Mouse (Mus musculus) forebrain, postnatal 0 days (tissue): ENCODE results near the gene Hfm1. TPM values are rescaled to one million over a fixed set of nuclear protein-coding genes. Genes with fewer than 3 reads are reported as not detected.

Source experiments
- ATAC-seq: fragments of 200-750 bp; cut with Nextera tagmentation; 2 replicates; pipeline ENCODE4 v1.8.0; 2017; ENCODE audit warnings: mild to moderate bottlenecking, moderate library complexity
- DNase-seq: peaks from one replicate; pipeline ENCODE4 v3.0.0-alpha.2; 2015
- H3K27ac ChIP-seq: fragments of 300-500 bp; sonication (generic); 2 replicates; pipeline ENCODE4 v1.5.1; 2014; ENCODE audit warnings: low read depth, mild to moderate bottlenecking, antibody characterized with exemption, low read length, moderate library complexity, mixed read lengths
- H3K27me3 ChIP-seq: fragments of 300-500 bp; sonication (generic); 2 replicates; pipeline ENCODE4 v1.6.1; 2014; ENCODE audit warnings: mild to moderate bottlenecking, low read length, mixed read lengths; ENCODE audit not compliant: insufficient read depth
- H3K36me3 ChIP-seq: fragments of 300-500 bp; sonication (generic); 2 replicates; pipeline ENCODE4 v1.6.1; 2014; ENCODE audit warnings: mild to moderate bottlenecking, moderate library complexity; ENCODE audit not compliant: insufficient read depth
- H3K4me1 ChIP-seq: fragments of 300-500 bp; sonication (generic); 2 replicates; pipeline ENCODE4 v1.6.1; 2014; ENCODE audit warnings: antibody characterized with exemption; ENCODE audit not compliant: insufficient read depth
- H3K4me2 ChIP-seq: fragments of 300-500 bp; sonication (generic); 2 replicates; pipeline ENCODE4 v1.6.1; 2014; ENCODE audit warnings: low read depth, mild to moderate bottlenecking, moderate library complexity
- H3K4me3 ChIP-seq: fragments of 300-500 bp; sonication (generic); 2 replicates; pipeline ENCODE4 v1.5.1; 2014; ENCODE audit warnings: low read depth, low read length, mixed read lengths
- H3K9ac ChIP-seq: fragments of 300-500 bp; sonication (generic); 2 replicates; pipeline ENCODE4 v1.6.1; 2014; ENCODE audit warnings: mild to moderate bottlenecking
- H3K9me3 ChIP-seq: fragments of 300-500 bp; sonication (generic); 2 replicates; pipeline ENCODE4 v1.6.1; 2016; ENCODE audit warnings: low read length
- CTCF ChIP-seq: sonication (generic); IDR thresholded peaks from 2 replicates; pipeline ENCODE4 v1.5.1; 2016; ENCODE audit warnings: antibody characterized with exemption, control low read depth, low read depth
- WGBS: fragments of 180-500 bp; shearing (Covaris S2); extraction: QIAGEN DNeasy Blood & Tissue Kit; methylation state at CpG from one replicate; pipeline ENCODE4 v1.1.7; 2014; 5-methylcytosine and 5-hydroxymethylcytosine counted together
- polyA plus RNA-seq: library from polyadenylated mRNA; unstranded; fragments of >200 nt; fragmentation: Nextera tagmentation; extraction: Ambion mirVana; gene quantifications from 2 replicates; pipeline ENCODE4 v1.2.1, GENCODE M21; 2015
- total RNA-seq: library from RNA; depleted of rRNA; stranded (reverse); fragments of >200 nt; gene quantifications from 2 replicates; pipeline ENCODE4 v1.2.3, GENCODE M21; 2014

Hfm1 gene
- total and polyA plus RNA-seq, 2 experiments from 2014 or later: 4.3 to 8.4 TPM

DNA sequence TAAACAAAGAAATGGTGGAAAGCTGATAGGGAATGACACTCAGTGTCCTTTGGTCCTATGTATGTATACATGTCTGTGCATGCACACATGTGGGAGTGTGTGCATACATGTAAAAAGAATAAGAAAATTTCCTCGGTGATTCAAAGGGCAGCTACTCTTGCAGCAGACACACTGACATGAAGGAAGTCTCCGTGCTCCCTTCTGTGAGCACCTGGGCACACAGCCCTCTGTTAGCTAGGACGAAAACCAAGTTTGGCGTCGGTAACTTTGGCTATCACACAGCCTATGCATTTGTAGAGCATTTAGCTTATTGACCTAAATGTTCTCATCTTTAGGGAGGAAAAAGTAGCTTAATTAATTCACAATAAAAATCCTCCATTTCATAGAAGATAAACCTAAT is 101.4 kb downstream of the Hfm1 start:
- Histone ChIP-seq H3K27me3 (no peaks in the 10 kb centered on the region), H3K4me3 (peak overlapping the region; percentile 36), H3K27ac (peak overlapping the region; percentile 47; the same call in 1 of the 2 replicates), H3K4me1 (no peaks in the 10 kb centered on the region; the same call in 1 of the 2 replicates), H3K9ac (peak overlapping the region; percentile 53; the same call in 1 of the 2 replicates), H3K9me3 (no peaks in the 10 kb centered on the region), H3K36me3 (no peaks in the 10 kb centered on the region), H3K4me2 (peak overlapping the region; percentile 64)
- TF ChIP-seq CTCF: no peak
- DNase-seq (no peak), ATAC-seq (no peak)
- WGBS: 63% methylated on average over 5 of the region's 5 CpGs

GRCm38 (mm10) chr5:106819630-106820029 is 106.5 kb downstream of the Hfm1 start:
- TF ChIP-seq CTCF: no peak
- Histone ChIP-seq H3K27ac (no peak overlapping the region), H3K9me3 (no peaks in the 10 kb centered on the region), H3K36me3 (no peaks in the 10 kb centered on the region), H3K4me2 (no peak overlapping the region), H3K27me3 (no peaks in the 10 kb centered on the region; the same call in 1 of the 2 replicates), H3K4me1 (no peaks in the 10 kb centered on the region), H3K9ac (no peak overlapping the region), H3K4me3 (no peak overlapping the region)
- WGBS: 81% methylated on average over 8 of the region's 8 CpGs
- DNase-seq (no peak), ATAC-seq (no peak)

- 57% methylated on average over 15 of the region's 15 CpGs for WGBS
- H3K36me3 ChIP-seq: no peaks in the 10 kb centered on the region
- H3K9me3 ChIP-seq: no peaks in the 10 kb centered on the region
- DNase-seq: no peak
- no peak overlapping the region for H3K4me2 ChIP-seq
- H3K4me1 ChIP-seq: no peaks in the 10 kb centered on the region
- H3K4me3 ChIP-seq: no peak overlapping the region
- ATAC-seq: no peak
- H3K9ac ChIP-seq: no peak overlapping the region
- no peak overlapping the region for H3K27ac ChIP-seq
- H3K27me3 ChIP-seq: no peaks in the 10 kb centered on the region; the same call in 1 of the 2 replicates
- no peak for TF ChIP-seq CTCF
Measured at GRCm38 (mm10) chr5:106815923-106816654, 110.0 kb downstream of the Hfm1 start.

DNA sequence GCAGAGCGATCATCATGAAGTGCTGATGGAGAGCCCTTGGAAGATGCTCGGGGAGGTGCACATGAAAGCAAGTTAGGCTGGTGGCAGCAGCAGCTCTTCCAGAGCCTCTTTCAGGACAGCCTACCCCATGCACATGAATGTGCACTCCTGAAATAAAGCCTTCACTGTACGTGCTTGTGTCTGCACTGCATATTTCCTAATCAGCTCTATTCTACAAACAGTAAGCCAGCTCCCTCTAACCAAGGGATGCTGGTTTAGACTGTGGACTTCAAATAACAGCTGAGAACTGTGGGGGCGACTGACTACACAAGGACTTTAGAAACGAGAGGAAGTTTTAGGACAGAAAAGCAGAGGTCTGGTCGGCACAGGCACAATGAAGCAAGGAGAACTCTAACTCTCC is 111.5 kb downstream of the Hfm1 start:
- H3K27me3 ChIP-seq: no peaks in the 10 kb centered on the region; the same call in 1 of the 2 replicates
- TF ChIP-seq CTCF: no peak
- no peaks in the 10 kb centered on the region for H3K9me3 ChIP-seq
- ATAC-seq (no peak), DNase-seq (no peak)
- 59% methylated on average over 6 of the region's 6 CpGs for WGBS
- H3K36me3 ChIP-seq: no peaks in the 10 kb centered on the region
- no peak overlapping the region for H3K4me3 ChIP-seq
- no peak overlapping the region for H3K27ac ChIP-seq
- no peaks in the 10 kb centered on the region for H3K4me1 ChIP-seq
- no peak overlapping the region for H3K4me2 ChIP-seq
- H3K9ac ChIP-seq: no peak overlapping the region

DNA sequence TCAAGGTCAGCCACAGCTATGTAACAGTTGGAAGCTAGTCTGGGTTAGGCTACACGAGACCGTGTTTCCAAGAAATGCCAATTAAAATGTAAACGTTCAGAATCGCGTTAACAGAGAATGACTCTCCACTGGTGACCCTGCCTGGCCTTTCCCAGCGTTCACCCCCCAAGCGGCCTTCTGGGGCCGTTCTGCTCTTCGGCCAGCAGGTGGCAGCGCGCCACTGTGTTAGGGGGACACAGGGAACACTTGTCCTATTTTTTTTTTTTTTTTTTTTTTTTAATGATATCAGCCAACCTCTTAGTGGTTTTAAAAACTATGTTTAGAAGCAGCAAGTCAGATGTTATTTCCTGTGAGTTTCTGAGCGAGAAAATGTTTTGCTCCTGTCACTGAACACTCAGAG is 123.0 kb downstream of the Hfm1 start:
- peaks cover 12% of the 10 kb centered on the region; the same call in 1 of the 2 replicates for H3K4me1 ChIP-seq
- ATAC-seq (peak; percentile 42; the same call in 1 of the 2 replicates), DNase-seq (peak; percentile 69)
- H3K9me3 ChIP-seq: no peaks in the 10 kb centered on the region
- no peak overlapping the region for H3K4me3 ChIP-seq
- no peak overlapping the region for H3K9ac ChIP-seq
- no peaks in the 10 kb centered on the region for H3K36me3 ChIP-seq
- H3K27me3 ChIP-seq: no peaks in the 10 kb centered on the region
- 3% methylated on average over 12 of the region's 12 CpGs for WGBS
- H3K4me2 ChIP-seq: peak overlapping the region; percentile 54; the same call in 1 of the 2 replicates
- no peak overlapping the region for H3K27ac ChIP-seq
- TF ChIP-seq CTCF: peak; percentile 71

DNA sequence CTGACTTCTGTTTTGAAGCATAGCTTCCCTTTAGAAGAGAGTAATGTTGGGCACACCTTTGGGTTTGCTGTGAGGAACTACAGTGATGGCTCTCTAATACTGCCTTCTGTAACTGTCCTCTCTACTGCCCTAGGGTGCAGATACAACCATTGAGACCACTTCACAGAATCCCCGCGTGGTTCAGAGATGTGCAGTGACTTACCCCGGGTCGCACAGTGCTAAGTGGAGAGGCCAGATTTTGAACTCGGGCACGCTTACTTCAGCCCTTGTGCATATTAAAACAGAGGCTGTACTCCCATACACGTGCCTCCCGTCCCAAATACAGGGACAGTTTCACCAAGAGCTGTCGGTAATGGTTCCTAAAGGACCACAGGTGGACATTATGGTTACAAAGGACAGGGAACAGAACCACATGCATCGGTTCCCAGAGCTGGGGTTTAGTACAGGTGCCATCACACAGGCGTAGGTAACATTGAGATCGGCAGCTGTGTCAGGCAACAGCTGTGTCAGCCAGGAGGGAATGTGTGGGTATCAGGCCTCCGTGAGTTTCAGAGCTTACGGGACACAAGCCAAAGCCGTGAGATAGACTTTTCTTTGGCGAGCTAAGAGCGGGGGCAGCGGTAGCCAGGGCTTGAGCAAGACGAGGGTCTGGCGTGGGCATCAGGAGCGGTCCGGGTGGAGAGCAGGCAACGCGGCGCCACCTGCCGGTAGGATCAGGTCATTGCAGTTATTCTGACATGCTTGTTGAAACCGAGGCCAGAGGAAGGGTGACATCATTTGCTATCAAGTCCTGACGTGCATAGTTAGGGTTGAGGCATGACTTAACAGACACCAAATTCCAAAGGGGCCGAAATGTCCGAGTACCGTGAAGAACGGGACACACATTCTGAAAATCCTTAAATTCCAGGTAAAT is 124.0 kb downstream of the Hfm1 start:
- Histone ChIP-seq H3K36me3 (no peaks in the 10 kb centered on the region), H3K9me3 (no peaks in the 10 kb centered on the region), H3K4me2 (peak overlapping the region; percentile 54), H3K27ac (no peak overlapping the region), H3K4me3 (peak overlapping the region; percentile 30), H3K9ac (peak overlapping the region; percentile 49), H3K4me1 (peaks cover 12% of the 10 kb centered on the region; the same call in 1 of the 2 replicates), H3K27me3 (no peaks in the 10 kb centered on the region)
- TF ChIP-seq CTCF: peak; percentile 98
- 6% methylated on average over 32 of the region's 32 CpGs for WGBS
- DNase-seq (peak; percentile 90), ATAC-seq (peak; percentile 87)
